Mouse (Mus musculus): ENCODE measurements around the gene Ripk3.

- TF ChIP-seq POLR2A (IDR thresholded peaks at IDR 0.05; ENCODE audit: low read depth, low read length) (no peak), CTCF (IDR thresholded peaks at IDR 0.05; ENCODE audit: extremely low read depth, insufficient read depth, insufficient read length, insufficient replicate concordance) (no peak)
These were observed 31.9 kb upstream of the Ripk3 start for GRCm38 (mm10) chr14:55820576-55820975.

Data from spleen, adult 2 months (tissue).